Mouse (Mus musculus) lung, adult 2 months (tissue): ENCODE results near the gene Sfta2.

Source experiments
- CTCF ChIP-seq: fragments of 200-500 bp; IDR thresholded peaks from 2 replicates; pipeline ENCODE4 v1.5.1; 2011; ENCODE audit warnings: mild to moderate bottlenecking, low read length, control low read depth; ENCODE audit not compliant: insufficient read depth
- POLR2A ChIP-seq: fragments of 200-500 bp; IDR thresholded peaks from 2 replicates; pipeline ENCODE4 v1.6.1; 2011; ENCODE audit warnings: low read depth, mild to moderate bottlenecking, control low read depth, low read length, borderline replicate concordance; ENCODE audit errors: extremely low read depth

DNA sequence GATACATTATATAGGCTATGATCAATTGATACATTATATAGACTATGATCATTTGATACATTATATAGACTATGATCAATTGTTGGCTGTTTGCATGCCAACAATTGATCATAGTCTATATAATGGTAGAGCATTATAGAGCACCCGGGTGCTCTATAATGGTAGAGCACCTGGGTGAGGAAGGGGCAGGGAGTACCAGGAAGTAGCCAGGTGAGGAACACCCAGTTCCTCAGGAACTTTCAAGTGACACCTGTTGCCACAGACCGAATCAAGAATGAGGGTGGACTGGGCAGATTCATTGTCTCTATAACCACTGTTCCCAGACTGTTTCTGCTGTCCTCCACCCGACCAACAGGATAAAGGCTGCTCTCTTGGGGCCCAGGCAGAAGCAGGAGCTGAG, 34.2 kb upstream of the Sfta2 start, which contains the start of gene 2300002M23Rik:
- TF ChIP-seq CTCF: no peak
- TF ChIP-seq POLR2A: no peak
